Mouse (Mus musculus) lung, postnatal 0 days (tissue): ENCODE measurements around the gene Cav2. TPM values are rescaled to one million over a fixed set of nuclear protein-coding genes. Genes with fewer than 3 reads are reported as not detected.
A peak's percentile ranks its signal among the peaks of the same experiment; 100 is the strongest.

Source experiments
- ATAC-seq: fragments of 200-750 bp; cut with Nextera tagmentation; 2 replicates; pipeline ENCODE4 v1.8.0; 2017; ENCODE audit warnings: moderate library complexity
- DNase-seq: peaks from one replicate; pipeline ENCODE4 v3.0.0-alpha.2; 2016; ENCODE audit warnings: low spot score
- H3K27ac ChIP-seq: fragments of 300-500 bp; sonication (generic); 2 replicates; pipeline ENCODE4 v1.5.1; 2014; ENCODE audit warnings: antibody characterized with exemption, mild to moderate bottlenecking, low read length, mixed read lengths
- H3K27me3 ChIP-seq: fragments of 300-500 bp; sonication (generic); replicated peaks from 2 replicates; pipeline ENCODE4 v1.6.1; 2014; ENCODE audit warnings: low read length, mixed read lengths; ENCODE audit not compliant: insufficient read depth
- H3K36me3 ChIP-seq: fragments of 300-500 bp; sonication (generic); 2 replicates; pipeline ENCODE4 v1.6.1; 2014; ENCODE audit warnings: low read length, mixed read lengths; ENCODE audit not compliant: insufficient read depth
- H3K4me1 ChIP-seq: fragments of 300-500 bp; sonication (generic); 2 replicates; pipeline ENCODE4 v1.6.1; 2014; ENCODE audit warnings: antibody characterized with exemption, low read depth, low read length, mixed read lengths; ENCODE audit not compliant: insufficient read depth
- H3K4me2 ChIP-seq: fragments of 300-500 bp; sonication (generic); replicated peaks from 2 replicates; pipeline ENCODE4 v1.6.1; 2014; ENCODE audit warnings: low read depth, mild to moderate bottlenecking, low read length, moderate library complexity, mixed read lengths
- H3K4me3 ChIP-seq: fragments of 300-500 bp; sonication (generic); 2 replicates; pipeline ENCODE4 v1.5.1; 2014; ENCODE audit warnings: low read depth, low read length
- H3K9ac ChIP-seq: fragments of 300-500 bp; sonication (generic); replicated peaks from 2 replicates; pipeline ENCODE4 v1.6.1; 2014; ENCODE audit warnings: low read depth, mild to moderate bottlenecking
- H3K9me3 ChIP-seq: fragments of 300-500 bp; sonication (generic); 2 replicates; pipeline ENCODE4 v1.6.1; 2016; ENCODE audit warnings: low read length, mixed read lengths
- CTCF ChIP-seq: IDR thresholded peaks from 2 replicates; pipeline ENCODE4 v1.5.1; 2016; ENCODE audit warnings: antibody characterized with exemption, mild to moderate bottlenecking
- EP300 ChIP-seq: IDR thresholded peaks from 2 replicates; pipeline ENCODE4 v1.6.1; 2016; ENCODE audit warnings: antibody characterized with exemption, mild to moderate bottlenecking, control low read depth
- WGBS: fragments of 180-500 bp; shearing (Covaris S2); extraction: QIAGEN DNeasy Blood & Tissue Kit; methylation state at CpG from one replicate; pipeline ENCODE4 v1.1.7; 2014; 5-methylcytosine and 5-hydroxymethylcytosine counted together
- polyA plus RNA-seq: library from polyadenylated mRNA; unstranded; fragments of >200 nt; fragmentation: Nextera tagmentation; extraction: Ambion mirVana; gene quantifications from 2 replicates; pipeline ENCODE4 v1.2.1, GENCODE M21; 2015

The Cav2 gene
- polyA plus RNA-seq, 1 experiment from 2014 or later = 318 TPM

- peak; percentile 45 for ATAC-seq
- TF ChIP-seq CTCF = no peak
- no peak; the same call in none of the 2 replicates for TF ChIP-seq EP300
These were observed 25.8 kb downstream of the Cav2 start for GRCm38 (mm10) chr6:17306602-17307325.

GRCm38 (mm10) chr6:17307461-17308115 lies 26.6 kb downstream of the Cav2 start:
- ATAC-seq (peak; percentile 85), DNase-seq (peak; percentile 92)
- TF ChIP-seq CTCF = peak; percentile 86
- no peak for TF ChIP-seq EP300
- no peaks in the 10 kb centered on the region for H3K4me1 ChIP-seq
- peak overlapping the region; percentile 72 for H3K9ac ChIP-seq
- peak overlapping the region; percentile 76 for H3K4me2 ChIP-seq
- peak overlapping the region; percentile 53 for H3K4me3 ChIP-seq
- 3% methylated on average over 28 of the region's 31 CpGs for WGBS
- H3K9me3 ChIP-seq = no peaks in the 10 kb centered on the region
- no peaks in the 10 kb centered on the region for H3K36me3 ChIP-seq
- H3K27me3 ChIP-seq = no peaks in the 10 kb centered on the region
- H3K27ac ChIP-seq = peak overlapping the region; percentile 90

More at GRCm38 (mm10) chr6:17306602-17307325, 25.8 kb downstream of the Cav2 start:
- no peaks in the 10 kb centered on the region for H3K4me1 ChIP-seq
- H3K4me2 ChIP-seq = peak overlapping the region; percentile 76
- H3K27me3 ChIP-seq = no peaks in the 10 kb centered on the region
- no peaks in the 10 kb centered on the region for H3K36me3 ChIP-seq
- peak overlapping the region; percentile 72 for H3K9ac ChIP-seq
- no peaks in the 10 kb centered on the region for H3K9me3 ChIP-seq
- under 1% methylated on average over 19 of the region's 19 CpGs for WGBS
- peak; percentile 66 for DNase-seq
- peak overlapping the region; percentile 53 for H3K4me3 ChIP-seq
- H3K27ac ChIP-seq = peak overlapping the region; percentile 90

GRCm38 (mm10) chr6:17308661-17309060 lies 27.7 kb downstream of the Cav2 start:
- Histone ChIP-seq H3K4me1 (no peaks in the 10 kb centered on the region), H3K4me2 (peak overlapping the region; percentile 76), H3K9ac (peak overlapping the region; percentile 72), H3K9me3 (no peaks in the 10 kb centered on the region), H3K36me3 (no peaks in the 10 kb centered on the region), H3K27ac (peak overlapping the region; percentile 90; the same call in 1 of the 2 replicates), H3K27me3 (no peaks in the 10 kb centered on the region), H3K4me3 (peak overlapping the region; percentile 53)
- no peak for ATAC-seq
- peak; percentile 51 for DNase-seq
- no peak for TF ChIP-seq CTCF
- TF ChIP-seq EP300 = no peak
- WGBS = 7% methylated on average over 2 of the region's 2 CpGs

GRCm38 (mm10) chr6:17309260-17309659 lies 28.3 kb downstream of the Cav2 start:
- no peak for TF ChIP-seq CTCF
- peak overlapping the region; percentile 76 for H3K4me2 ChIP-seq
- DNase-seq (no peak), ATAC-seq (no peak)
- 0 out of 2 replicates have a peak, but pooled peaks cover 3% of the 10 kb centered on the region for H3K4me1 ChIP-seq
- H3K4me3 ChIP-seq = peak overlapping the region; percentile 53
- no peaks in the 10 kb centered on the region for H3K27me3 ChIP-seq
- H3K9me3 ChIP-seq = no peaks in the 10 kb centered on the region
- H3K27ac ChIP-seq = peak overlapping the region; percentile 90; the same call in 1 of the 2 replicates
- no peaks in the 10 kb centered on the region for H3K36me3 ChIP-seq
- WGBS = 45% methylated on average over 2 of the region's 2 CpGs
- peak overlapping the region; percentile 72 for H3K9ac ChIP-seq

GRCm38 (mm10) chr6:17314241-17314640 lies 33.3 kb downstream of the Cav2 start:
- Histone ChIP-seq H3K9ac (no peak overlapping the region), H3K36me3 (no peaks in the 10 kb centered on the region), H3K27ac (no peak overlapping the region), H3K9me3 (no peaks in the 10 kb centered on the region), H3K4me1 (peaks cover 12% of the 10 kb centered on the region; the same call in 1 of the 2 replicates), H3K27me3 (no peaks in the 10 kb centered on the region), H3K4me3 (no peak overlapping the region), H3K4me2 (0 out of 2 replicates have a peak overlapping the region, but pooled peaks have one; percentile 12)
- ATAC-seq (peak; percentile 29; the same call in 1 of the 2 replicates), DNase-seq (no peak)
- TF ChIP-seq EP300 (no peak), CTCF (no peak)
- WGBS = 63% methylated on average over 2 of the region's 2 CpGs
